Mouse (Mus musculus): ENCODE data around the gene S100b. TPM values are rescaled to one million over a fixed set of nuclear protein-coding genes. Genes with fewer than 3 reads are reported as not detected.

Gene S100b
- polyA plus RNA-seq (2014; fragmentation: Nextera tagmentation; extraction: Ambion mirVana): 0.22 and 0.36 TPM in 2 replicates

DNA sequence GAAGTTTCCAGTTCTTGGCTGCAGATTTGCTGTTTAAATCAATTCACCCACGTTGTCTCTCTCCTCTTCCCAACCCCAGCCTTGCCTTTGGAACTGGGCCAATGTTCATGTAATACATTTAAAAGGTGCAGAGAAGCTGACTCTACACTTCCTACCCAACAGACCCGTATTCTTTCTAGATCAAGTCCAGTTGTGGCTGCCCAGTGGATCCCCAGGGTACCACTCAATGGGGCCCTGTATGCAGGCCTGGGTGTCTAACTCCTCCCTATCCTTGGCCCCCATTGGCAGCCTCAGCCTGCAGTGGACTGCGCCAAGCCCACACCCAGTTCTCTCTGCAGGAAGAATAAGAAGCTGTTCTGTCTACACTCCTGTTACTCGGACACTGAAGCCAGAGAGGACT is at the start of gene S100b:
TSS of gene S100b (plus strand) at position 318 of the 400 bp plus-strand sequence.
- Histone ChIP-seq H3K9ac (ENCODE audit: low read length) (no peak within 1 kb of the TSS), H3K4me1 (ENCODE audit: control insufficient read depth, insufficient read depth, low read length) (no peaks in the 10 kb centered on the region), H3K9me3 (ENCODE audit: control insufficient read depth, low read length) (no peaks in the 10 kb centered on the region), H3K36me3 (ENCODE audit: control insufficient read depth, insufficient read depth, low read length) (no peaks in the 10 kb centered on the region), H3K4me2 (ENCODE audit: low read depth) (no peak within 1 kb of the TSS), H3K27me3 (ENCODE audit: control insufficient read depth, insufficient read depth, low read length) (no peaks in the 10 kb centered on the region), H3K27ac (ENCODE audit: low read depth, low read length) (no peak within 1 kb of the TSS), H3K4me3 (ENCODE audit: low read depth, low read length) (no peak within 1 kb of the TSS)
- ATAC-seq (ENCODE audit: insufficient read depth, low FRiP score, low TSS enrichment) (no peak), DNase-seq (ENCODE audit: low spot score) (no peak)
- 80% methylated on average over 4 of the region's 4 CpGs for WGBS

DNA sequence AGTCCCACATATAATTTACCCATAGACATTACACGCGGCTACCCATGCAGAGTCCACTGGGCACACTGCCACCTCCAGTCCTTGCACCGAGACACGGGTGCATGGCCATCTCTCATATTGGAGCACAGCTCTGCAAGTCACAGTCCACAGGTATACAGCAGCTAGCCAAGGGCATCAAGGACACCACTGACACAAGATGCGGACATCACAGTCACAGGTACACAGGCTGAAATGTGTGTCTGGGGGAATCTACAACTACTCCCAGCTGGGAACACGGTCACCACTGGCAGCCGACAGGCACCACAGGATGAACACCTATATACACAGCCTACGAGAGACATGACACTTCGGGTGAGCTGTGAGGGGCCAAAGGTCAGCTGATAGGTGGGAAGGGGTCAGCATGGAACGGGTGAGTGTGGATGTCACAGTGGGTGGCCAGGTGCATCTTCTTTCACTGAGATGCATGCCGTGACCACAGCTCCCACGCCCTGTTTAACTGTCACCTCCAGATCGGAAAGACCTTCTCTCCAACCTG is 46.3 kb upstream of the S100b start:
- H3K36me3 ChIP-seq (ENCODE audit: control insufficient read depth, insufficient read depth, low read length): peaks cover 2% of the 10 kb centered on the region; the same call in 1 of the 2 replicates
- no peak overlapping the region for H3K27ac ChIP-seq (ENCODE audit: low read depth, low read length)
- H3K4me2 ChIP-seq (ENCODE audit: low read depth): no peak overlapping the region
- H3K4me3 ChIP-seq (ENCODE audit: low read depth, low read length): no peak overlapping the region
- 93% methylated on average over 13 of the region's 13 CpGs for WGBS
- no peaks in the 10 kb centered on the region for H3K27me3 ChIP-seq (ENCODE audit: control insufficient read depth, insufficient read depth, low read length)
- ATAC-seq (ENCODE audit: insufficient read depth, low FRiP score, low TSS enrichment): no peak
- H3K9me3 ChIP-seq (ENCODE audit: control insufficient read depth, low read length): no peaks in the 10 kb centered on the region
- H3K4me1 ChIP-seq (ENCODE audit: control insufficient read depth, insufficient read depth, low read length): no peaks in the 10 kb centered on the region
- no peak overlapping the region for H3K9ac ChIP-seq (ENCODE audit: low read length)
- no peak for DNase-seq (ENCODE audit: low spot score)

DNA sequence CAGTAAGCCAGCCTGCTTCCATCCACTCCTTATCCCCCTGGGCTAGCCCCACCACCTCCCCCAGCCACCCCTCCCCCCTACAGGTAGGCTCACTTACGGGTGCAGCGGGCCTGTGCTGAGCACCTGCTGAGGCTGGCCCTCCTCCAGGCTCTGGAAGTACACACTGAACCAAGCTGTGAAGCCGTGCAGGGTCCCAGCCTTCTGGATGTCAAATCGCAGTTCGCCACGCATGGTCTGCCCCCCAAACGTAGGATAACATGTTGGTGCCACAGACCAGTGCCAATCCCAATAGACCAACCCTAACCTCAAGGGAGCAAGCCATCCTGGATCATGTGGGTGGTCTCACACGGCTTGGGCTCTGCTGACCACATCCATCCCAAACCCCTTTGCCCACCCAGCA is 44.4 kb upstream of the S100b start:
- no peak overlapping the region for H3K9ac ChIP-seq (ENCODE audit: low read length)
- WGBS: 84% methylated on average over 8 of the region's 8 CpGs

DNA sequence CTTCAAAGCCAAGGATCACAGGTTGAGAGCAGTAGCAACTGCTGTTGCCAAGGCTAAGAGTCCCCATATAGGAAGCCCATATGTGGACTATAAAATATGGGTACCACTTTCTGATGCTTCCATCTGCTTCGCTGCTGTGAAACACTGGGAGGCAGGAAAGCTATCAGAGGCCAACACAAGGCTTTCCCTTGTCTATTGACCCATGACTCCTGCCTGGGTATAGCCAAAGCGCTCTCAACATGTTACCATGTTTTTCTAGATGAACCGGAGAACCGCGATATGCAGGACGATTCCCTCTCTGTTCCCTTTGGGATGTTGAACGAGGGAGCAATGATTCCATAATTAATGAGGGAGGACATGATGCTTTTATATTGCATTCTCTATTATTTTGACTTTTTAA is 42.8 kb upstream of the S100b start:
- H3K27ac ChIP-seq (ENCODE audit: low read depth, low read length): no peak overlapping the region
- peaks cover 12% of the 10 kb centered on the region for H3K36me3 ChIP-seq (ENCODE audit: control insufficient read depth, insufficient read depth, low read length)
- no peaks in the 10 kb centered on the region for H3K9me3 ChIP-seq (ENCODE audit: control insufficient read depth, low read length)
- H3K9ac ChIP-seq (ENCODE audit: low read length): no peak overlapping the region
- no peak for ATAC-seq (ENCODE audit: insufficient read depth, low FRiP score, low TSS enrichment)
- H3K4me3 ChIP-seq (ENCODE audit: low read depth, low read length): no peak overlapping the region
- 97% methylated on average over 7 of the region's 7 CpGs for WGBS
- no peak for DNase-seq (ENCODE audit: low spot score)
- H3K4me2 ChIP-seq (ENCODE audit: low read depth): no peak overlapping the region
- no peaks in the 10 kb centered on the region for H3K27me3 ChIP-seq (ENCODE audit: control insufficient read depth, insufficient read depth, low read length)
- H3K4me1 ChIP-seq (ENCODE audit: control insufficient read depth, insufficient read depth, low read length): no peaks in the 10 kb centered on the region

More for the DNA sequence above, 44.4 kb upstream of the S100b start:
- DNase-seq (ENCODE audit: low spot score) (no peak), ATAC-seq (ENCODE audit: insufficient read depth, low FRiP score, low TSS enrichment) (no peak)
- H3K9me3 ChIP-seq (ENCODE audit: control insufficient read depth, low read length): no peaks in the 10 kb centered on the region
- H3K4me3 ChIP-seq (ENCODE audit: low read depth, low read length): no peak overlapping the region
- no peaks in the 10 kb centered on the region for H3K4me1 ChIP-seq (ENCODE audit: control insufficient read depth, insufficient read depth, low read length)
- H3K4me2 ChIP-seq (ENCODE audit: low read depth): no peak overlapping the region
- H3K36me3 ChIP-seq (ENCODE audit: control insufficient read depth, insufficient read depth, low read length): peaks cover 5% of the 10 kb centered on the region
- H3K27ac ChIP-seq (ENCODE audit: low read depth, low read length): no peak overlapping the region
- H3K27me3 ChIP-seq (ENCODE audit: control insufficient read depth, insufficient read depth, low read length): no peaks in the 10 kb centered on the region

DNA sequence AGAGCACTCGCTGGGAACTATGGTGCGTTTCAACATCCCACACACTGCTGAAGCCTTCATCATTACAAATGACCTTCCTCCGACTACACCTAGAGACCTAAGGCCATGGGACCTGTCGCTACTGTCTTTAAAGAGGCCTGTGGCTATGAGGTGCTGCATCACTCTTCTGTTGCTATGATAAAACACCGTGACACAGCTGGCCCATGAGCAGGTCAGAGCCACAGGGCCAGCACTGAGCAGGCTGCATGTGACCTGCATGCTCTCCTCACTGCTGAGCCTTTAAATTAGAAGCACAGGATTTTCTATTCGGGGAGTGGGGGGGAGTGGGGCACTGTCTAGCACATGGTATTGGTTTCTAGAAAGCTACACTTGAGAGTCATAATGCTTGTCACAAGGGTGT is 41.5 kb upstream of the S100b start:
- Histone ChIP-seq H3K9me3 (ENCODE audit: control insufficient read depth, low read length) (no peaks in the 10 kb centered on the region), H3K9ac (ENCODE audit: low read length) (no peak overlapping the region), H3K4me1 (ENCODE audit: control insufficient read depth, insufficient read depth, low read length) (no peaks in the 10 kb centered on the region), H3K4me2 (ENCODE audit: low read depth) (no peak overlapping the region), H3K4me3 (ENCODE audit: low read depth, low read length) (no peak overlapping the region), H3K27ac (ENCODE audit: low read depth, low read length) (no peak overlapping the region), H3K36me3 (ENCODE audit: control insufficient read depth, insufficient read depth, low read length) (peaks cover 21% of the 10 kb centered on the region), H3K27me3 (ENCODE audit: control insufficient read depth, insufficient read depth, low read length) (no peaks in the 10 kb centered on the region)
- DNase-seq (ENCODE audit: low spot score) (no peak), ATAC-seq (ENCODE audit: insufficient read depth, low FRiP score, low TSS enrichment) (no peak)
- WGBS: 90% methylated on average over 6 of the region's 6 CpGs

DNA sequence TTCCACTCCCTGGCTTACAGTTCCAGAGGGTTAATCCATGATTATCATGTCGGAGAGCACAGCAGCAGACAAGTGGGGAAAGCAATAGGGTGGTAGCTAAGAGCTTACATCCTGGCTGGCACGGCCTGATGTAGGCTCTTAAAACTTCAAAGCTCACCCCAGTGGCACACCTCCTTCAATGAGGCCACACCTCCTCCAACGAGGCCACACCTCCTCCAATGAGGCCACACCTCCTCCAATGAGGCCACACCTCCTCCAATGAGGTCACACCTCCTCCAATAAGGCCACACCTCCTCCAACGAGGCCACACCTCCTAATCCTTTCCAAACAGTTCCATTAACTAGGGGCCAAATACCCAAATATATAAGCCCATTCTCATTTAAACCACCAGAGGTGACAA is 39.5 kb upstream of the S100b start:
- Histone ChIP-seq H3K4me2 (ENCODE audit: low read depth) (no peak overlapping the region), H3K36me3 (ENCODE audit: control insufficient read depth, insufficient read depth, low read length) (peaks cover 20% of the 10 kb centered on the region), H3K9ac (ENCODE audit: low read length) (no peak overlapping the region), H3K27ac (ENCODE audit: low read depth, low read length) (no peak overlapping the region), H3K4me3 (ENCODE audit: low read depth, low read length) (no peak overlapping the region), H3K27me3 (ENCODE audit: control insufficient read depth, insufficient read depth, low read length) (no peaks in the 10 kb centered on the region), H3K9me3 (ENCODE audit: control insufficient read depth, low read length) (no peaks in the 10 kb centered on the region), H3K4me1 (ENCODE audit: control insufficient read depth, insufficient read depth, low read length) (no peaks in the 10 kb centered on the region)
- no peak for ATAC-seq (ENCODE audit: insufficient read depth, low FRiP score, low TSS enrichment)
- DNase-seq (ENCODE audit: low spot score): no peak
- 93% methylated on average over 4 of the region's 4 CpGs for WGBS

DNA sequence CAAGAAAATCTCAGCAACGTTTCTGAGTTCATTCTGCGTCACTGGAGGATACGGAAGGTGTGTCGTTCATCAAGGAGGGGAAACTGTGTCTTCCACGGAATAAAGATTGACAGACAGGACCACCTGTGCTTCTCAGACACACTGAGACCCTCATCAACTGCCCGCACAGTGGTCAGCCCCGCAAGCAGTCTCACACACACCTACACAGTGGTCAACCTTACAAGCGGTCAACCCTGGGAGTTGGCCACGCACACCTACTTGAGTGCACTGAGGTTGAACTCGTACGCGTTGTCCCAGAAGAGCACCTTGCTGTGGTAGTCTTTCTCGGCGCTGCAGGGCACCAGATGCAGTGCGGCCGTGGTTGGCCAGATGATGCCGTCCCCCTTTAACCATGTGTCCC is 36.6 kb upstream of the S100b start:
- Histone ChIP-seq H3K9ac (ENCODE audit: low read length) (no peak overlapping the region), H3K9me3 (ENCODE audit: control insufficient read depth, low read length) (no peaks in the 10 kb centered on the region), H3K27me3 (ENCODE audit: control insufficient read depth, insufficient read depth, low read length) (no peaks in the 10 kb centered on the region), H3K27ac (ENCODE audit: low read depth, low read length) (no peak overlapping the region), H3K4me2 (ENCODE audit: low read depth) (no peak overlapping the region), H3K36me3 (ENCODE audit: control insufficient read depth, insufficient read depth, low read length) (peaks cover 19% of the 10 kb centered on the region), H3K4me3 (ENCODE audit: low read depth, low read length) (no peak overlapping the region), H3K4me1 (ENCODE audit: control insufficient read depth, insufficient read depth, low read length) (no peaks in the 10 kb centered on the region)
- ATAC-seq (ENCODE audit: insufficient read depth, low FRiP score, low TSS enrichment) (no peak), DNase-seq (ENCODE audit: low spot score) (no peak)
- 96% methylated on average over 17 of the region's 17 CpGs for WGBS

DNA sequence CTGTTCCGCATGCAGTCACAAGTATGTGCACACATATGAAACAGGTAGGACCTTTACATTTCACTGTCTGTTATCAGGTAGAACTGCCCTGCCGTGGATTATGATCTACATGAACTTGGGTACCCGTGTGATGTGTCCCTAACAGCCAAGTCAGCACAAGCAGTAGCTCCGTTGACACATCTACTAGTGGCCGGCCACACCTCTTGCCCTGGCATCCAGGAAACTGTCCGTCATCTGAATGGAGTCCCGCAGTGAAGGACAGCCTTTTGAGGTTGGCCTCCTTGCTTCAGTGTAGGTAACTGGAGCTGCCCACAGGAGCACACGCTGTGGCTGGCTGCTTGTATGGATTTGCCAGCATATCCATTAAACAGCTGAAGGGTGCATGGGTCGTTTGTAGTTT is 35.4 kb upstream of the S100b start:
- no peaks in the 10 kb centered on the region for H3K9me3 ChIP-seq (ENCODE audit: control insufficient read depth, low read length)
- 80% methylated on average over 9 of the region's 9 CpGs for WGBS
- DNase-seq (ENCODE audit: low spot score): no peak
- H3K27ac ChIP-seq (ENCODE audit: low read depth, low read length): no peak overlapping the region
- no peaks in the 10 kb centered on the region for H3K27me3 ChIP-seq (ENCODE audit: control insufficient read depth, insufficient read depth, low read length)
- H3K4me1 ChIP-seq (ENCODE audit: control insufficient read depth, insufficient read depth, low read length): no peaks in the 10 kb centered on the region
- no peak overlapping the region for H3K9ac ChIP-seq (ENCODE audit: low read length)
- ATAC-seq (ENCODE audit: insufficient read depth, low FRiP score, low TSS enrichment): no peak
- no peak overlapping the region for H3K4me3 ChIP-seq (ENCODE audit: low read depth, low read length)
- H3K4me2 ChIP-seq (ENCODE audit: low read depth): no peak overlapping the region
- peaks cover 21% of the 10 kb centered on the region for H3K36me3 ChIP-seq (ENCODE audit: control insufficient read depth, insufficient read depth, low read length)

DNA sequence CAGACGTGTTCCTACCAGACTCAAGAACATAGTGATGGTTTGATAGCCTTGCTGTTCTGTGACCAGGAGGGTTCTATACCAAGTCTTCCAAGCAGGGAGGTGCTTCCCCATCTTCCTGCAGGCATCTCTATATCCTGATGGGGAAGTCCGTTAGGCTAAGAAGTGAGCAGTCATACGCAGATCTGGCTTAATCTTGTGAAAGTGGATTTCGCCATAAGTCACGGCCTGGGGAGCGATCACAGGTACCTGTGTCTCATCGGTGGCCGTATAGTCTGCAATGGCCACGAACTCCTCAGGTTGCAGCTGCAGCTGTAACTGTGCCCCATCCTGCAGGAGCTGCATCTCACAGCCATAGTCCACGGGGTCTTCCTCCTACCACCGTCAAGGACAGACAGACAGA is 27.7 kb upstream of the S100b start:
- no peaks in the 10 kb centered on the region for H3K9me3 ChIP-seq (ENCODE audit: control insufficient read depth, low read length)
- DNase-seq (ENCODE audit: low spot score) (no peak), ATAC-seq (ENCODE audit: insufficient read depth, low FRiP score, low TSS enrichment) (no peak)
- no peaks in the 10 kb centered on the region for H3K27me3 ChIP-seq (ENCODE audit: control insufficient read depth, insufficient read depth, low read length)
- H3K9ac ChIP-seq (ENCODE audit: low read length): no peak overlapping the region
- WGBS: 92% methylated on average over 11 of the region's 11 CpGs
- H3K27ac ChIP-seq (ENCODE audit: low read depth, low read length): no peak overlapping the region
- H3K4me3 ChIP-seq (ENCODE audit: low read depth, low read length): no peak overlapping the region
- no peaks in the 10 kb centered on the region for H3K4me1 ChIP-seq (ENCODE audit: control insufficient read depth, insufficient read depth, low read length)
- no peak overlapping the region for H3K4me2 ChIP-seq (ENCODE audit: low read depth)
- 0 out of 2 replicates have a peak, but pooled peaks cover 3% of the 10 kb centered on the region for H3K36me3 ChIP-seq (ENCODE audit: control insufficient read depth, insufficient read depth, low read length)

Measured in neural tube, embryonic 11.5 days (tissue).